8 mouse cellular contexts compared by ENCODE assay signal in the genomic region with DNA sequence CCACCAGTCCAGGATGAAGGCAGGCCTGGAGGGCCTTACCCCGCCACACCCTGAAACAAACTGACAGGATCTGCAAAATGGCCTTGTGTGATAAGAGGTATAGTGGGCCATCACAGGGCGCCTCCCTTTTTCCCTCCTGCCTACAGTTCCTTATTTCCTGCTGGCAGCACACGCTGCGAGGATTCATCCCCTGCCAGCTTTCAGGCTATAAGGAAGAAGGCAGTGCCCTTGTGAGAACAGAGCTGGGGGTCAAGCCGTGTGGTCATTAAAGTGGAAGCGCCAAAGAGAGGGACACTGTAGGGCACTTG. TPM values are rescaled to one million over a fixed set of nuclear protein-coding genes. Genes with fewer than 3 reads are reported as not detected.
DNase-seq lines count a peak whose midpoint lies in the region; ATAC-seq and TF ChIP-seq lines count a peak whose summit lies in the region.

No protein-coding gene starts in this region.

- no peak for TF ChIP-seq CTCF in thymus, adult 2 months (IDR thresholded peaks at IDR 0.05; ENCODE audit: borderline replicate concordance, control insufficient read depth, extremely low read depth, insufficient read depth, low read length, poor library complexity)

- no peaks in the 10 kb centered on the region for H3K27me3 ChIP-seq in thymus, adult 2 months (ENCODE audit: control insufficient read depth, insufficient read depth, low read length)
- H3K27me3 ChIP-seq in limb, embryonic 13.5 days: no peaks in the 10 kb centered on the region
- H3K27me3 ChIP-seq in neural tube, embryonic 15.5 days (replicated peaks): no peaks in the 10 kb centered on the region

- H3K9me3 ChIP-seq in limb, embryonic 13.5 days: no peaks in the 10 kb centered on the region
- no peaks in the 10 kb centered on the region for H3K9me3 ChIP-seq in neural tube, embryonic 15.5 days (replicated peaks)

- H3K27ac ChIP-seq in thymus, adult 2 months (ENCODE audit: control insufficient read depth, insufficient read depth, low read length): no peak overlapping the region
- peak overlapping the region; percentile 94 for H3K27ac ChIP-seq in limb, embryonic 13.5 days
- H3K27ac ChIP-seq in neural tube, embryonic 15.5 days (replicated peaks): peak overlapping the region; percentile 100

- peak overlapping the region; percentile 80 for H3K4me3 ChIP-seq in thymus, adult 2 months (ENCODE audit: control insufficient read depth, insufficient read depth, low read length)
- H3K4me3 ChIP-seq in limb, embryonic 13.5 days: peak overlapping the region; percentile 85
- H3K4me3 ChIP-seq in neural tube, embryonic 15.5 days (replicated peaks): peak overlapping the region; percentile 80

- H3K4me1 ChIP-seq in thymus, adult 2 months (replicated peaks; ENCODE audit: control insufficient read depth, insufficient read depth, low read length): peaks cover 11% of the 10 kb centered on the region
- peaks cover 32% of the 10 kb centered on the region for H3K4me1 ChIP-seq in limb, embryonic 13.5 days
- peaks cover 45% of the 10 kb centered on the region for H3K4me1 ChIP-seq in neural tube, embryonic 15.5 days

- H3K4me2 ChIP-seq in limb, embryonic 13.5 days (replicated peaks): peak overlapping the region; percentile 97
- H3K4me2 ChIP-seq in neural tube, embryonic 15.5 days: peak overlapping the region; percentile 87

- H3K9ac ChIP-seq in limb, embryonic 13.5 days: peak overlapping the region; percentile 88
- H3K9ac ChIP-seq in neural tube, embryonic 15.5 days (replicated peaks): peak overlapping the region; percentile 94

- ATAC-seq in frontal cortex, adult (ENCODE audit: low TSS enrichment): 0 out of 2 replicates have a peak, but pooled peaks have one; percentile 0
- ATAC-seq in limb, embryonic 13.5 days (ENCODE audit: low FRiP score, low read depth): no peak
- ATAC-seq in neural tube, embryonic 15.5 days (ENCODE audit: low FRiP score): 0 out of 2 replicates have a peak, but pooled peaks have one; percentile 1

- peaks cover 7% of the 10 kb centered on the region for H3K36me3 ChIP-seq in thymus, adult 2 months (ENCODE audit: control insufficient read depth, insufficient read depth, low read length)
- peaks cover 24% of the 10 kb centered on the region for H3K36me3 ChIP-seq in limb, embryonic 13.5 days
- peaks cover 16% of the 10 kb centered on the region for H3K36me3 ChIP-seq in neural tube, embryonic 15.5 days

- 8% methylated on average over 6 of the region's 6 CpGs for WGBS in thymus, adult 2 months
- WGBS in limb, embryonic 13.5 days: 15% methylated on average over 6 of the region's 6 CpGs
- 15% methylated on average over 6 of the region's 6 CpGs for WGBS in neural tube, embryonic 15.5 days

- no peak for DNase-seq in frontal cortex, postnatal 25 days (ENCODE audit: low spot score in 2 of 2)
- DNase-seq in thymus, adult 2 months: no peak
- DNase-seq in thymus, postnatal 0 days (ENCODE audit: low spot score): no peak
- no peak for DNase-seq in adrenal gland, postnatal 25 days
- no peak for DNase-seq in ovary, postnatal 10 days (ENCODE audit: low spot score)

- no peak; the same call in 1 of the 2 replicates for TF ChIP-seq POLR2A in thymus, adult 2 months (IDR thresholded peaks at IDR 0.05; ENCODE audit: control insufficient read depth, extremely low read depth, insufficient read depth, low read length, poor library complexity)

RNA-seq across cellular contexts. Expression of a gene that starts 1.1 kb away (rescaled TPM):
- 565 and 568 TPM in 2 replicates for polyA plus RNA-seq in thymus, adult 2 months (2012; rRNA removed)
- polyA plus RNA-seq in thymus, postnatal 0 days (2015; fragmentation: Nextera tagmentation; extraction: Ambion mirVana): 269 and 297 TPM in 2 replicates
- polyA plus RNA-seq in limb, embryonic 13.5 days (2015; fragmentation: Nextera tagmentation; extraction: Ambion mirVana): 341 and 368 TPM in 2 replicates
- polyA plus RNA-seq in neural tube, embryonic 15.5 days (2015; fragmentation: Nextera tagmentation; extraction: Ambion mirVana): 426 and 445 TPM in 2 replicates
- total RNA-seq in adrenal gland, postnatal 25 days (2021): 222 and 223 TPM in 2 replicates

RNA-seq across cellular contexts. Expression of a gene that starts 55.5 kb away (rescaled TPM):
- 8.0 and 10.5 TPM in 2 replicates for polyA plus RNA-seq in thymus, adult 2 months (2012; rRNA removed)
- 14.8 and 16.8 TPM in 2 replicates for polyA plus RNA-seq in thymus, postnatal 0 days (2015; fragmentation: Nextera tagmentation; extraction: Ambion mirVana)
- 6.8 and 7.4 TPM in 2 replicates for polyA plus RNA-seq in limb, embryonic 13.5 days (2015; fragmentation: Nextera tagmentation; extraction: Ambion mirVana)
- polyA plus RNA-seq in neural tube, embryonic 15.5 days (2015; fragmentation: Nextera tagmentation; extraction: Ambion mirVana): 2.8 and 6.7 TPM in 2 replicates
- total RNA-seq in adrenal gland, postnatal 25 days (2021): 0.39 TPM in 1 of 2 replicates, not detected in the other
